Mouse (Mus musculus) gastrocnemius, postnatal 36 days (tissue): ENCODE results near the gene Tekt5. TPM values are rescaled to one million over a fixed set of nuclear protein-coding genes. Genes with fewer than 3 reads are reported as not detected.

Experiments
- DNase-seq, 2 experiments: peaks; one replicate each; pipeline ENCODE4 v3.0.0; 2022
- intact Hi-C: fragments of 180-260 bp; cut with DNase I; formaldehyde crosslinking; loops from one replicate; pipeline ENCODE4 v1.15.1; 2025
- total RNA-seq, 2 experiments: library from RNA; stranded (reverse); gene quantifications; 2 replicates each; pipeline ENCODE4 v1.2.3; 2021

The Tekt5 gene
- total RNA-seq, 2 experiments from 2014 or later = not detected

GRCm38 (mm10) chr16:10384544-10384943, 10.7 kb downstream of the Tekt5 start:
- no peak for DNase-seq
- intact Hi-C loops = no loop called here

- no peak for DNase-seq
- intact Hi-C loops = no loop called here
Measured at GRCm38 (mm10) chr16:10384060-10384497, 11.2 kb downstream of the Tekt5 start.

GRCm38 (mm10) chr16:10379531-10379930, 15.8 kb downstream of the Tekt5 start:
- intact Hi-C loops = no loop called here
- DNase-seq = no peak

GRCm38 (mm10) chr16:10377286-10377685, 18.0 kb downstream of the Tekt5 start:
- no peak for DNase-seq

GRCm38 (mm10) chr16:10374254-10375011, 20.9 kb downstream of the Tekt5 start:
- intact Hi-C loops = no loop called here
- no peak for DNase-seq

More at GRCm38 (mm10) chr16:10377286-10377685, 18.0 kb downstream of the Tekt5 start:
- intact Hi-C loops = no loop called here

- intact Hi-C loops = no loop called here
- no peak for DNase-seq
Measured at GRCm38 (mm10) chr16:10372372-10372771, 22.9 kb downstream of the Tekt5 start.

GRCm38 (mm10) chr16:10369996-10370395, 25.3 kb downstream of the Tekt5 start:
- no peak for DNase-seq
- intact Hi-C loops = no loop called here

GRCm38 (mm10) chr16:10369468-10369934, 25.8 kb downstream of the Tekt5 start:
- intact Hi-C loops = no loop called here
- no peak for DNase-seq

GRCm38 (mm10) chr16:10366240-10367217, 28.8 kb downstream of the Tekt5 start:
- DNase-seq = no peak
- intact Hi-C loops = no loop called here

GRCm38 (mm10) chr16:10365796-10366195, 29.5 kb downstream of the Tekt5 start:
- intact Hi-C loops = no loop called here

GRCm38 (mm10) chr16:10363061-10363460, 32.2 kb downstream of the Tekt5 start:
- no peak for DNase-seq
- intact Hi-C loops = no loop called here

More at GRCm38 (mm10) chr16:10365796-10366195, 29.5 kb downstream of the Tekt5 start:
- no peak for DNase-seq

- DNase-seq = no peak
- intact Hi-C loops = no loop called here
Measured at GRCm38 (mm10) chr16:10359241-10359640, 36.0 kb downstream of the Tekt5 start.

GRCm38 (mm10) chr16:10358010-10358934, 37.0 kb downstream of the Tekt5 start:
- no peak for DNase-seq
- intact Hi-C loops = no loop called here

GRCm38 (mm10) chr16:10355004-10355403, 40.3 kb downstream of the Tekt5 start:
- DNase-seq = no peak
- intact Hi-C loops = no loop called here

GRCm38 (mm10) chr16:10351050-10351636, 44.1 kb downstream of the Tekt5 start:
- intact Hi-C loops = no loop called here
- DNase-seq = no peak

GRCm38 (mm10) chr16:10349876-10350275, 45.4 kb downstream of the Tekt5 start:
- no peak for DNase-seq
- intact Hi-C loops = no loop called here

- DNase-seq = no peak
- intact Hi-C loops = no loop called here
Measured at GRCm38 (mm10) chr16:10349436-10349835, 45.9 kb downstream of the Tekt5 start.

GRCm38 (mm10) chr16:10347551-10347950, 47.7 kb downstream of the Tekt5 start:
- DNase-seq = no peak

GRCm38 (mm10) chr16:10341110-10341509, 54.2 kb downstream of the Tekt5 start:
- DNase-seq = no peak
- intact Hi-C loops = no loop called here

More at GRCm38 (mm10) chr16:10347551-10347950, 47.7 kb downstream of the Tekt5 start:
- intact Hi-C loops = no loop called here

GRCm38 (mm10) chr16:10339930-10340329, 55.4 kb downstream of the Tekt5 start:
- no peak for DNase-seq
- intact Hi-C loops = no loop called here
